Comparison of ENCODE assay signal across 9 mouse cellular contexts in the genomic region with DNA sequence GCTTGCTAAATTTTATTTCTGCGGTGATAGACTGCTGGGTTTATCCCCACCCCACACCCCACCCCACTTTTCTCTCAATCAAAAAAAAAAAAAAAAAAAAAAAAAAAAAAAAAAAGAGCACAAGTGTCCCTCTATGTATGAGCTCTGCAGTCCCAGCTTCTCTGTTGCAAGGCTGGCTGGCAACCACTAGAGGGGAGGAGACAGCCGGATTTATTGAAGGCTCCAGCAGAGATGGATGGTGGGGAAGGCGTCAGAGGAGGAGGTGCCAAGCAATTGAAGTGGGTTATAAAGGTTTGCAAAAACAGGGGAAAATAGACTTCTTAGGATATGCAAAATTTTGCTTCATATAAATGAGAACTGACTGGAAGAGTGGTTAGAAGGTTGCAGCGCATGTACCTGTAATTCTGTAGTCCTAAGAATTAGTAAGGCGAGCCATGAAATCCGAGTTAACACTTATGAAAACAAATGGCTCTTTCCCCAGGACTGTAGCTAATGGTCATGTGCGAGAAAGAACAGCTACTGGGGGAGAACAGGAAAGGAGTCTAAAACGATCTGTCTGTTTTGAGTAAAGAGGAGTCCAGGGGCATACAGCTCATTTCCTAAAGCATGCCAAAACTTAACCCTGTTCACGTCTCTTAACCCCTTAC.
A peak's percentile ranks its signal among the peaks of the same experiment; 100 is the strongest.
DNase-seq lines count a peak whose midpoint lies in the region; ATAC-seq and TF ChIP-seq lines count a peak whose summit lies in the region.
"Had no signal": no experiment of that assay in that cellular context is flagged by ENCODE, and none has a peak within 500 bp of the region (broad histone marks: within the 10 kb centered on the region; RNA-seq: fewer than 3 reads in every experiment).

No protein-coding gene starts in this region.

- H3K4me1 ChIP-seq in embryonic facial prominence, embryonic 11.5 days (ENCODE audit: control insufficient read depth, insufficient read depth, low read length), result no peaks in the 10 kb centered on the region
- no peaks in the 10 kb centered on the region for H3K4me1 ChIP-seq in lung, postnatal 0 days (ENCODE audit: insufficient read depth, low read depth, low read length)

- H3K9me3 ChIP-seq in embryonic facial prominence, embryonic 11.5 days (replicated peaks; ENCODE audit: control insufficient read depth, low read length), result no peaks in the 10 kb centered on the region
- no peaks in the 10 kb centered on the region for H3K9me3 ChIP-seq in lung, postnatal 0 days (ENCODE audit: low read length)

- H3K4me2 ChIP-seq in embryonic facial prominence, embryonic 11.5 days (ENCODE audit: low read depth, low read length), result peak overlapping the region; percentile 16
- H3K4me2 ChIP-seq in lung, postnatal 0 days (replicated peaks; ENCODE audit: low read depth, low read length), result no peak overlapping the region

- H3K36me3 ChIP-seq in embryonic facial prominence, embryonic 11.5 days (replicated peaks; ENCODE audit: control insufficient read depth, insufficient read depth, low read depth, low read length), result no peaks in the 10 kb centered on the region
- H3K36me3 ChIP-seq in lung, postnatal 0 days (ENCODE audit: insufficient read depth, low read length), result no peaks in the 10 kb centered on the region

- H3K9ac ChIP-seq in embryonic facial prominence, embryonic 11.5 days (replicated peaks; ENCODE audit: low read length), result no peak overlapping the region
- H3K9ac ChIP-seq in lung, postnatal 0 days (replicated peaks; ENCODE audit: low read depth), result no peak overlapping the region

- no peaks in the 10 kb centered on the region for H3K27me3 ChIP-seq in embryonic facial prominence, embryonic 11.5 days (ENCODE audit: control insufficient read depth, insufficient read depth, low read length)
- no peaks in the 10 kb centered on the region for H3K27me3 ChIP-seq in lung, postnatal 0 days (replicated peaks; ENCODE audit: insufficient read depth, low read length)

- H3K4me3 ChIP-seq in embryonic facial prominence, embryonic 11.5 days (ENCODE audit: low read depth, low read length), result 0 out of 2 replicates have a peak overlapping the region, but pooled peaks have one; percentile 15
- H3K4me3 ChIP-seq in lung, postnatal 0 days (ENCODE audit: low read depth, low read length), result no peak overlapping the region
- H3K4me3 ChIP-seq: myocyte had no signal

- peak; percentile 3 for DNase-seq in ovary, adult 18-20 months (ENCODE audit: low spot score)
- DNase-seq in ovary, postnatal 10 days (ENCODE audit: low spot score), result no peak
- DNase-seq in embryonic facial prominence, embryonic 11.5 days (ENCODE audit: low spot score), result peak; percentile 82
- peak; percentile 64 for DNase-seq in heart, postnatal 4 days
- peak; percentile 62 to 82 for DNase-seq in layer of hippocampus, adult 18-20 months (ENCODE audit: low spot score in 2 of 2)
- peak; percentile 73 for DNase-seq in lung, postnatal 0 days (ENCODE audit: low spot score)
- peak; percentile 68 for DNase-seq in right cerebral cortex, postnatal 25 days
- DNase-seq in spleen, postnatal 36 days (ENCODE audit: low spot score in 2 of 2), result no peak

- peak; percentile 71 for TF ChIP-seq CTCF in lung, postnatal 0 days (IDR thresholded peaks at IDR 0.05)

- 7% methylated on average over 9 of the region's 9 CpGs for WGBS in embryonic facial prominence, embryonic 11.5 days
- 16% methylated on average over 9 of the region's 9 CpGs for WGBS in lung, postnatal 0 days

- TF ChIP-seq EP300 in lung, postnatal 0 days (IDR thresholded peaks at IDR 0.05), result no peak

- H3K27ac ChIP-seq in embryonic facial prominence, embryonic 11.5 days (replicated peaks; ENCODE audit: low read depth, low read length), result no peak overlapping the region
- H3K27ac ChIP-seq in lung, postnatal 0 days (ENCODE audit: low read length), result no peak overlapping the region

- ATAC-seq in embryonic facial prominence, embryonic 11.5 days (replicated peaks; ENCODE audit: insufficient number of reproducible peaks, low FRiP score, low TSS enrichment, low read depth), result peak; percentile 73
- ATAC-seq in lung, postnatal 0 days, result peak; percentile 41; the same call in 1 of the 2 replicates

Comparison
In these comparisons a context has a peak if more than half of its experiments do, and no peak if none do; other contexts are left out.
1. DNase-seq: peak in ovary, adult 18-20 months (single experiment), embryonic facial prominence, embryonic 11.5 days (single experiment), heart, postnatal 4 days (single experiment), layer of hippocampus, adult 18-20 months (2 of 2), lung, postnatal 0 days (single experiment) and right cerebral cortex, postnatal 25 days (single experiment); none in ovary, postnatal 10 days (single experiment) and spleen, postnatal 36 days (0 of 2).